Mouse (Mus musculus) liver, embryonic 14.5 days (tissue): ENCODE measurements around the gene Ddb1.

Experiments used
- CTCF ChIP-seq: IDR thresholded peaks from 2 replicates; pipeline ENCODE4 v1.5.1; 2016; ENCODE audit warnings: antibody characterized with exemption, low read depth, control low read depth
- EP300 ChIP-seq: IDR thresholded peaks from 2 replicates; pipeline ENCODE4 v1.6.1; 2016; ENCODE audit warnings: antibody characterized with exemption, low read depth

DNA sequence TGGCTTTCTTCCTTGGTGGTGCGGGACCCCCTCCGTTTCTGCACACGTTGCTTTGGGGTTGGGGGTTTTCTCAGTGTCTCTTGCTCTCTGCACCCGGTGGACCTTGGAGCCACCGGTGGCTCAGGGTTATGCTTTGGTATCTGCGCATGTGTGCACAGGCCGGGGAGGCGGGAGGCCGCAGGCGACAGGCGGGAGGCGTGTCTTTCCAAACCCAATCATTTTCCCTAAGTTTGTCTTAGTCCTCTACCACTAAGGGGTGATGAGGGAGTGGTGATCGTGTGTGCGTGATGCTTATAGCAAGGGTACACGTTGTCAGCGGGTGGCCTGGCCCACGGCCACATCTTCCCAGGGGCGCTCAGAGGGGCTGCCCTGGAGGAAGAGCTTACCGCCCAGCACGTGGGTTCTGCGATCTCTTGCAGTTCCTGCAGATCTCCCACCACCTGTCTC lies 29.8 kb downstream of the Ddb1 start:
- no peak for TF ChIP-seq CTCF
- TF ChIP-seq EP300: no peak
